Mouse (Mus musculus) G1E (cell line): ENCODE results near the gene Sema5a.

Experiments
- CTCF ChIP-seq: IDR thresholded peaks from 2 replicates; pipeline ENCODE4 v1.5.1; 2012; ENCODE audit warnings: low read depth, low read length, inconsistent platforms, mixed read lengths
- GATA1 ChIP-seq: IDR thresholded peaks from 2 replicates; pipeline ENCODE4 v1.6.1; 2012; ENCODE audit warnings: borderline replicate concordance, low read length, inconsistent platforms, mixed read lengths

GRCm38 (mm10) chr15:32432927-32433832 is 188.6 kb downstream of the Sema5a start:
- TF ChIP-seq CTCF, result no peak
- no peak for TF ChIP-seq GATA1
